Mouse (Mus musculus) olfactory bulb, adult 2 months (tissue): Measurements from ENCODE around the gene AI854703.

Experiments used
- CTCF ChIP-seq: fragments of 200-500 bp; IDR thresholded peaks from 2 replicates; pipeline ENCODE4 v1.5.1; 2012; ENCODE audit warnings: low read depth, mild to moderate bottlenecking, low read length, moderate library complexity; ENCODE audit not compliant: insufficient read depth
- POLR2A ChIP-seq: fragments of 200-500 bp; IDR thresholded peaks from 2 replicates; pipeline ENCODE4 v1.6.1; 2012; ENCODE audit warnings: mild to moderate bottlenecking, low read depth, low read length, moderate library complexity; ENCODE audit not compliant: insufficient read depth

GRCm38 (mm10) chr6:48628377-48628776, 1.8 kb downstream of the AI854703 start:
- no peak for TF ChIP-seq POLR2A
- no peak for TF ChIP-seq CTCF
